Mouse (Mus musculus) cerebellum, postnatal 25 days (tissue): ENCODE measurements at regions not wholly inside any gene's neighbourhood (a gene's known extent, or its start where the extent isn't known, plus 50 kb on each side); places are given as distances from the start of the nearest gene placed in this dataset.

Experiments
- DNase-seq, 2 experiments: peaks; one replicate each; pipeline ENCODE4 v3.0.0; 2021; ENCODE audit warnings: mixed read lengths in 2 of 2

- no peak for DNase-seq
These were observed 535.3 kb upstream of the Adgrl3 start for GRCm38 (mm10) chr5:80484676-80485075.

GRCm38 (mm10) chr5:80488332-80488731, 531.6 kb upstream of the Adgrl3 start:
- DNase-seq = no peak

GRCm38 (mm10) chr5:80508672-80509071, 511.3 kb upstream of the Adgrl3 start:
- DNase-seq = peak; percentile 27 to 67

GRCm38 (mm10) chr5:80539997-80540396, 479.9 kb upstream of the Adgrl3 start:
- DNase-seq = no peak

DNA sequence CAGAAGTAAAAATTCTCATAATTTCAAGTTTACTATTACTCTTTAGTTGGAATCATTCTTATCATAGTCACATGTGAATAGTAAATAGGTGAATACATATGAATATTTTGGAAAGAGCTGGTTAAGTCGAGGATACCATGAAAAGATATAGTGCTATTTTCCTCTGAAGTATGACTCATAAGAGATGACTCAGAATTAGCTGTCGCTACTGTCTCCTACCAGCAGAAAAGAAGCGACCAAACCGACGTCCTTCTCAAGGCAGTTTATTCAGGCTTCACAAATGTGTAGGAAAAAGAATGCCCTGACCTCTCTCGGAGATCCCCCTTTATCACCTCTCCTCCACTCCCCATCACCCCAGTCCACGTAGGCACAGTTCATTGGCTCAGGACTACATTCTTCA, 468.3 kb upstream of the Adgrl3 start:
- no peak for DNase-seq

- DNase-seq = no peak
These were observed 441.2 kb upstream of the Adgrl3 start for GRCm38 (mm10) chr5:80578741-80579140.

- DNase-seq = no peak
These were observed 408.4 kb upstream of the Adgrl3 start for GRCm38 (mm10) chr5:80611571-80611970.

DNA sequence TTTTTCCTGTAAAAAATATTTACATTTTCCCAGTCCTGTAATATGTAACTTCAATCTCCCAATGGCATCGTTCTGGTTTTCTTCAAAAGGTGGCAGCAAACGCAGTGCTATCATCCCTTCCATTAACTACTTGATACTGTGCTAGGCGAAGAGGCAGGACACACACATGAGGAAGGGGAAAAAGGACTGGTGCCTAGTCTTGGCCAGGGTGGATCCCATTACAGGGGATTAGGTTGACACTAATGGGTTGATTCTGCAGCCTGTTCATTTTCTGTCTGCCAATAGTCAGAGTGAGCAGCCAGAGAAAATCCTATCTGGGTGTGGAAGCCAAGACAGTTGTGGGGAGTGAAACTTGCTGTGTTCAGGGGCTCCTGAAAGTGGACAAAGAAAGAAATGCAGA, 392.7 kb upstream of the Adgrl3 start:
- DNase-seq = no peak

DNA sequence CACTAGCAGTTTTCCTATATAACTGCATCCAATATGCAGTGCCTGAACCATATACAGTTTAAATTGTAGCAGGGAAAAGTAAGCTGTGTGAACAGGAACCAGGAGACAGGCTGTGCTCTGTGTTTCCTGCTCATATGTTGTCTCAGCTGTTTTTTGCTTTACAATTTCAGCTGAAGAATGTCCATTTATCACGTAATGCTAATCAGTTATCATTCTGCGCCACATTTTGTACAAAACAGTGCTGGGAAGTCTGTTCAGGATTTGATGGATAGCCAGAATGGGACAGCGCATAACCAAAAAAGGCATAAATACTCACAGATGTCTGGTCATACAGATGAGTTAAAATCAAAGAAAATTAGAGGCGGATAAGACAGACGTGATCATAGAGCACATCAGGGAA, 360.9 kb upstream of the Adgrl3 start:
- no peak for DNase-seq

DNA sequence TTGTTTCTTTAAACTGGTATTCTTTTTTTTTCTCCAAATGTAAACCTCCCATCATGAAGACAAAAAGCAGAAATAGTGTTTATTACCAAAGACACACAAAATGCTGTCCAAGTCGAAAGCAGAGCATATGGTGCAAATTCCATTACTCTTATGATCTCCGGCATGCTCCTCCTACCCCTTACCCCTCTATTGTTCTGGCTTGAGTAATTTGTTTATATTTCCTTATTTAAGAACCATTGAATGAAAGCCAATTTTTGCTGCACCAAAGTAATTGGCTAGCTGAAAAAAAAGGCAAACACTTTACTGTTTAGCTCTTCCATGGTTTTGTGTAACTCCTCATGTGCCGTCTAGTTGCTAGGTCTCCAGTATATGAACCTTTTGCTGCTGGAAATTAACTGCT, 360.4 kb upstream of the Adgrl3 start:
- no peak for DNase-seq

GRCm38 (mm10) chr5:80670258-80670947, 349.5 kb upstream of the Adgrl3 start:
- no peak for DNase-seq

GRCm38 (mm10) chr5:80683431-80683830, 336.5 kb upstream of the Adgrl3 start:
- no peak for DNase-seq

GRCm38 (mm10) chr5:80700848-80701247, 319.1 kb upstream of the Adgrl3 start:
- DNase-seq = no peak

DNA sequence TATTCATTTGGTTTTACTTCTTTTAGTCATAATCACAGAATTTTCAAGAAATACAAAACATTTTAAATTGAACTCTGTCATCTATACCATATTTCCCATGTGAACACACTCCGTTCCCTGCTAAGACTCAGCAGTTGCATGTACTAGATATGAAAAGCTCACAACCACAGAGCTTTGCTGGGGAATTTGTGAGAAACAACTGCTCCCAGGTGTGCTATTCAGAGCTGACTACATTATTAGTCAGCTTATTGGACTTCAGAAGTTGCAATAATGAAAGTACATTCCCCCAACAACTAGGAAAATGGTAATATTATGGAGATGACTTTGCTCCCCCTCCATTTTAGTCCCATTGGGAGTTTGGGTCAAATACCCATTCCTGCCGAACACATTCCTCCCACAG, 315.2 kb upstream of the Adgrl3 start:
- DNase-seq = no peak

- no peak for DNase-seq
These were observed 313.3 kb upstream of the Adgrl3 start for GRCm38 (mm10) chr5:80706645-80707056.
